Mouse (Mus musculus) CH12.LX (cell line): Measurements from ENCODE around the gene Paics.

ENCODE experiments used
- BHLHE40 ChIP-seq: IDR thresholded peaks from 2 replicates; pipeline ENCODE4 v1.6.1; 2011; ENCODE audit warnings: mild to moderate bottlenecking, low read depth, low read length, improper control_type of control experiment
- CTCF ChIP-seq, 2 experiments: IDR thresholded peaks in 1 of 2; conservative IDR thresholded peaks in 1 of 2; 2 replicates each; pipeline ENCODE4 v1.5.1; 2011 to 2012; ENCODE audit warnings: low read depth in 2 of 2, low read length in 2 of 2, improper control_type of control experiment in 1 of 2, inconsistent platforms in 1 of 2, mild to moderate bottlenecking in 1 of 2, moderate library complexity in 1 of 2
- EP300 ChIP-seq: IDR thresholded peaks from 2 replicates; pipeline ENCODE4 v1.6.1; 2011; ENCODE audit warnings: low read length, improper control_type of control experiment
- ETS1 ChIP-seq: conservative IDR thresholded peaks from 2 replicates; pipeline ENCODE4 v1.6.1; 2012; ENCODE audit warnings: low read depth, mild to moderate bottlenecking, inconsistent platforms, low read length, improper control_type of control experiment, moderate library complexity
- JUND ChIP-seq: conservative IDR thresholded peaks from 2 replicates; pipeline ENCODE4 v1.6.1; 2011; ENCODE audit warnings: low read depth, low read length, improper control_type of control experiment
- MAX ChIP-seq: IDR thresholded peaks from 2 replicates; pipeline ENCODE4 v1.6.1; 2011; ENCODE audit warnings: low read length, improper control_type of control experiment
- MEF2A ChIP-seq: IDR thresholded peaks from 2 replicates; pipeline ENCODE4 v1.6.1; 2014; ENCODE audit warnings: low read depth, mild to moderate bottlenecking, inconsistent platforms, low read length, improper control_type of control experiment, borderline replicate concordance
- MYC ChIP-seq: IDR thresholded peaks from 2 replicates; pipeline ENCODE4 v1.6.1; 2011; ENCODE audit warnings: low read depth, mild to moderate bottlenecking, improper control_type of control experiment, low read length
- POLR2A ChIP-seq: IDR thresholded peaks from 2 replicates; pipeline ENCODE4 v1.6.1; 2011; ENCODE audit warnings: low read depth, mild to moderate bottlenecking, improper control_type of control experiment, low read length
- SIN3A ChIP-seq: IDR thresholded peaks from 2 replicates; pipeline ENCODE4 v1.6.1; 2012; ENCODE audit warnings: low read length, improper control_type of control experiment, inconsistent platforms
- TCF12 ChIP-seq: IDR thresholded peaks from 2 replicates; pipeline ENCODE4 v1.6.1; 2014; ENCODE audit warnings: low read depth, mild to moderate bottlenecking, inconsistent platforms, low read length, improper control_type of control experiment
- USF1 ChIP-seq: IDR thresholded peaks from 2 replicates; pipeline ENCODE4 v1.6.1; 2014; ENCODE audit warnings: low read depth, mild to moderate bottlenecking, inconsistent platforms, low read length, improper control_type of control experiment
- ZC3H11A ChIP-seq: IDR thresholded peaks from 2 replicates; pipeline ENCODE4 v1.6.1; 2012; ENCODE audit warnings: low read depth, mild to moderate bottlenecking, inconsistent platforms, low read length, improper control_type of control experiment

DNA sequence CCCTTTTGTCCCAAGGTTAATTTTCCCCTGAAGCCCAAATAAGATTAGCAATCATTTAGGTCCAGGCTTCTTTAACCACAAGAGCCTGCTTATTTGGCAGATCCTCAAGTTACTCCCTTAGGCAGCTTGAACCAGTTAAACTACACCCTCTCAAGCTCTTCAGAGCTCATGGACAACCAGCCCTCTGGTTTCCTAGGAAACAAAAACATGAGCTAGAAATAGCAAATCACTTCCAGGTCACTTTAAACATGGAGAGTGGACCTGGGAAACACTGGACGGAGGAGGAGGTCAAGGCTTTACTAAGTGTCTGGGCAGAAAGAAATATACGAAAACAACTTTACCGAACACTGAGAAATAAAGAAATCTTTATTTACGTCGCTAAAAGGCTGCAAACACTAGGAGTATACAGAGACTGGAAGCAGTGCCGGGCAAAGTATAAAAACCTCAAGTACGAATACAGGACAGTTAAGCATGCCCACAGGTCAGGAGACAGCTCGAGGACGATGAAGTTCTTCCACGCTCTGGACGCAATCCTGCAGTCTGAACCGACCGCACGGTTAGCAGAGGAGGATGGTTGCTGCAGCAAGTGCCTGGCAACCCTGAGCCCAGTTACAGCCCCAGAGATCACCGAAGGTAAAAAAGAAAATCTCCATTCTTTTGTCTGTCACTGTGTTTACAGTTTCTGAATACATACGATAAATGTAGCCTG is 22.8 kb upstream of the Paics start:
- TF ChIP-seq CTCF (conservative IDR thresholded peaks at IDR 0.05 in 1 of 2, IDR thresholded peaks at IDR 0.05 in 1 of 2; ENCODE audit: low read depth in 2 of 2, low read length in 2 of 2) (no peak), MYC (no peak), USF1 (no peak), ETS1 (no peak), SIN3A (no peak), JUND (no peak), POLR2A (no peak), MEF2A (no peak), MAX (no peak), BHLHE40 (no peak), EP300 (no peak), ZC3H11A (no peak), TCF12 (no peak)
